Mouse (Mus musculus) central nervous system, embryonic 11.5 days (tissue): ENCODE data around the gene Man2b2. TPM values are rescaled to one million over a fixed set of nuclear protein-coding genes. Genes with fewer than 3 reads are reported as not detected.

Experiments used
- polyA plus RNA-seq: library from polyadenylated mRNA; depleted of rRNA; stranded (reverse); fragments of >200 nt; gene quantifications from 2 replicates; pipeline ENCODE4 v1.2.3, GENCODE M21; 2012; rRNA removed

The Man2b2 gene
- polyA plus RNA-seq: 10.2 and 14.0 TPM in 2 replicates

DNA sequence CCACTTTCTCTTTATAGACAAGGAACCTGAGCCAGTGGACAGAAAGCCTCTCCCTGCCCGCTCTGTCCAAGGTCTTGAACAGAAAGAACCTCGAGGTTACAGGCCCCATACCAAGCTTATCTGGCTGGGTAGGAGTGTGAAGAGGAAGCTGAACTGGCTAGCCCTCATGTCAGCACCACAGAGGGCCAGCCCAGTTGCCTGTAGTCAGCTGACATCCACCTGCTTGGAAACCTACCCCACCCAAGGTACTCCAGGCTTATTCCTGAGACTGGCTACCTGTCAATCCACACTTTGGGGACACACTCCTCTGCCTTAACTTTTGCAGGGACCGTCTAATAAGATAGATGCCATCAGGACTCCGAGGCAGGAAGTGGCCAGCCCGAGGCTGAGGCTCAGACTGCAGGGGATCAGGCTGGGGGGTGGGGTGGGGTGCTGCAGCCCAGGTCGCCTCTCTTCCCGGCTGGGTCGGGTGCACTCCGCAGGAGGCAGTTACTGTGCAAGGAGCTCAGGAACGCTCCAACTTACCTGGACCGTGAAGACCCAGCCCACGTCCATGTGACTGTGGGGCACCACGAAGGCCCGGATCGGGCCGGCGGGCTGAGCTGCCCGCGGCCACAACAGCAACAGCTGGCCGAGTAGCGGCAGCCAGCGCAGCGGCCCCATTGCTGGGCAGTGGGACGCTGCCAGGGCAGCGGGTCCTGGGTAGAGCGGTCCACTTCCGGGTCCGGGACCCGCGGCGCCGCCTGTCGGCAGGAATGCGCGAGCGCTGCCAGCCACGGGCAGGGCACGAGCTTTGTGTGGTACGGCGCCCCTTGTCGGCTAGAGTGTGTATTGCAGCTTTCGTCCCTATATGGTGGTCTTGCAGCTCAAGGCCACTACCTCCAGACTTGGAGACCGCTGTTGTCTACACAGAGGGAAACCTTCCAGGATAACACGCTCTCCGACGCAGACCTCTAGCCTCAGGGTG is at the start of gene Man2b2:
Man2b2 (minus strand) TSS at position 741 of the 967 bp plus-strand sequence.

DNA sequence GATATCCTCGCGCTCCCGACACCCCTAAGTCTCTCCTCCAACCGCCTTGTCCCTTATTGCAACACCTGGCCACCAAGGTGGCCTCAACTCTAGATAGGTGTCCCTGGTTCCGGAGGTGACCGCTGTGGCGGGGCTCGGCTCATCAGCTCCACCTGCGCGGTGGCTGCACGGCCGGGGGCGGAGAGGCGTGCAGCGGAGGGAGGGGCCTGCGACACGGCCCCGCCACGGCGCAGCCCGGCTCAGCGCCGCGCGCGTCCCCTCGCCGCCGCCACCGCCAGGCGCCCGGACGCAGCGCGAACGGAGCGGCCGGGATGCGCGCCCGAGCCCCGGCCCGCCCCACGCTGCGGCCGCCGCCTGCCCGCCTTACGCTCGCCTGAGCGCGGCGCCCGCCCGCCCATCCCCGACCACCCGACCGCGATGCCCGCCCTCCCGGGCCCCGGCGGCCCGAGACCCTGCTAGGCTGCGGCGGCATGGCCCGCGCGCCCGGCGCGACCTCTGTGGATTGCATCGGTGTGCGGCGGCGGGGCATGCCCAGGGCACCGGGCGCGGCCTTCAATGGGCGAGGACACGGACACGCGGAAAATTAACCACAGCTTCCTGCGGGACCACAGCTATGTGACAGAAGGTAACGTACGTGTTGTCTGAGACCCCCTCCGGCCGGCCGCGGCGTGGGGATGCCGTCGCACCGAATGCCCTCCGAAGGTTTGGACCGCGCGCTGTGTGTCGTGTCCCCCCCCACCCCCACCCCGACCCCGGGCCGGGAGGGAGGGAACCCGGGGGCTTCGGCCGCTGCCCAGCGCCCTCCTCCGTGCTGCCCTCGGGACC is 38.0 kb upstream of the Man2b2 start, which contains the start of gene Ppp2r2c:
Ppp2r2c (plus strand) TSS at position 248 of the 825 bp plus-strand sequence.

DNA sequence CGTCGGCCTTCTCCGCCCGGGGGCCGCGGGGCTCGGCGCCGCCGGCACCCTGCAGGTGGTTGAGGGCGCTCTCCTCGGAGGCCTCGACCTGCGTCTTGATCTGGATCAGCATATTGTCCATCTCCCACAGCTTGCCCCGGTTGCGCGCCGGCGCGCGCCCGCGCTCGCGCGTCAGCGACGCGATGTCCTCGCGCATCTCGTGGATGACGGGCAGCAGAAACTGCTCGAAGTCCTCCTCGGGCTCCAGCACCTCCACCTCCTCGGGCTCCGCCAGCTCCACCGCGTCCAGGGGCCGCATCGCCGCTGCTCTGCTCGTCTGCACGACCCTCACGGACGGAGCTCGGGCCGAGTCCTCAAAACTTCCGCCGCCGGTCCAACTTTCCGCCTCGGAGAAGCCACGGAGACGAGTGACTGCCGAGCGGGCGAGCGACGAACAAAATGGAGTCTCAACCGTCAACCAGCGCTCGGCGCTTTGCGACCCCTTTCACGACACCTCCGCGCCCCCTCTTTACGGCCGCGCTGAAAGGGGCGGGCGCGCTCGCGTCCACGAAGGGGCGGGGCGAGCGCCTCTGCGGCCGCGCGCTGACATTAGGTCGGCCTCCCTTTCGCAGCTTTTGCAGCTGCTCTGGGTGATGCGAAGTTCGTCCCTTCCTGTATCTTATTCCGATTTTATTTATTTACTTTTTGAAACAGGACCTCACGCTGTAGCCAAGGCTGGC is 34.0 kb downstream of the Man2b2 start, which contains the start of gene Mrfap1:
Mrfap1 (minus strand) TSS at position 477 of the 719 bp plus-strand sequence.

Other genes starting within 250 kb of the Man2b2 start
- gene Tbc1d14, start 237.4 kb downstream of the Man2b2 start, polyA plus RNA-seq: 40.7 and 48.2 TPM in 2 replicates
- 32.2 and 35.9 TPM in 2 replicates for gene D5Ertd579e, start 134.6 kb downstream of the Man2b2 start, polyA plus RNA-seq
- gene Bloc1s4, start 82.0 kb downstream of the Man2b2 start, polyA plus RNA-seq: 18.7 and 27.7 TPM in 2 replicates
- 315 and 475 TPM in 2 replicates for gene Mrfap1, start 33.9 kb downstream of the Man2b2 start, polyA plus RNA-seq
- gene Ppp2r2c, start 37.9 kb upstream of the Man2b2 start, polyA plus RNA-seq: 1.6 and 3.6 TPM in 2 replicates
- 5.4 and 7.8 TPM in 2 replicates for gene Wfs1, start 158.6 kb upstream of the Man2b2 start, polyA plus RNA-seq